Mouse (Mus musculus) T-helper 2 cell (primary cell): ENCODE measurements at regions not wholly inside any gene's neighbourhood (a gene's known extent, or its start where the extent isn't known, plus 50 kb on each side); places are given as distances from the start of the nearest gene placed in this dataset.

Source experiments
- in situ Hi-C: fragments of 300-600 bp; cut with MboI, MseI; formaldehyde crosslinking; loops from one replicate; pipeline ENCODE4 v1.15.1; 2025; ENCODE audit warnings: high pct_unique_total_duplicates

DNA sequence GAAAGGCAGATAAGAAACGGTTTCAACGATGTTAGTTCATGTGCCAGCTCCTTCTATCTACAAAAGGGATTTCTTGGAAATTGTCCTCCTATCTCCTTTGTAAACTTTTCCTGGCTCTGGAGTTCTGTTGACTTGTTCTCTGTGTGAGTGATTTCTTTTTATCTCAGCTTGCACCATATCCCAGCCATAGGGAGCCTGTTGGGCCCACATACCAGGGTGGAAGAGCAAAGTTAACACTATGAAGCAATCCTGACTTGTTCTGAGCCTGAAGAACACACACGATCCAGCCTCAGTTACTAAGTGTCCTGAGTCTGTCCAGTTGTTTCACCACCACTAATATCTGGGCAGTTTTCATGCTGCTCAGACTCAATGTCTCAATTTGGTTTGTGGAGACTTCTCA, 192.1 kb upstream of the Ptbp2 start:
- in situ Hi-C loops = no loop called here

DNA sequence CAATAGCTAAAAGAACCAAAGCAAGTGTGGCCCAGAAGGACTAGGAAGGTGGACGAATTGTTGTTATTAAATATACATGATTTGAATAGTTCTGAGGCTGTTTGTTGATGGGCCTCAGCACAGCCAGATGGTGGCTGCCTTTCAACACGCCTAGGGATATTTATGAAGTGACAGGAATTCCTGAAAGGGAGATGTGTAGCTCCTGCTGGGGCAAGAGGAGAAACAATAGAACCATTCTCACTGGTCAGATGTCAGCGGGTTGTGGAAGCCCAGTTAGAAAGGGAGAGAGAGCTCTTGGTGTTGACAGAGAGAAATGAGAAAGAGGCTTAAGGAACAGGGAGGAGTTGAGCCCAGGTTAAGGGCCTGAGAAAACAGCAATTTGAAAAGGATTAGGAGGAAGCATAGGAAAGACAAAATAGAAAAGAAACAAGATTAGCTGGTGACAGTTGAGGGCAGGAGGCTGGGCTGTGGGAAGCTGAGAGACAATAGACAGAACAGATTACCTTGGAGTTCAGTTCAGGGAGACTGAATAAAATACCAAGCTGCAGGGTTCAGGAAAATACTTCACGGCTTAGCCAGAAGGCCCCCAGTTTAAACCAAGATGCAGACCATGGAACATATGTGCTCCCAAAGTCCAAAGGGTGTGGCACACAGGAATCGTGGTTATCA, 174.7 kb upstream of the Ptbp2 start:
- in situ Hi-C loops = loop anchor here (5.0 kb wide), 1 partner anchor 1257 kb away; no protein-coding TSS in a partner anchor

DNA sequence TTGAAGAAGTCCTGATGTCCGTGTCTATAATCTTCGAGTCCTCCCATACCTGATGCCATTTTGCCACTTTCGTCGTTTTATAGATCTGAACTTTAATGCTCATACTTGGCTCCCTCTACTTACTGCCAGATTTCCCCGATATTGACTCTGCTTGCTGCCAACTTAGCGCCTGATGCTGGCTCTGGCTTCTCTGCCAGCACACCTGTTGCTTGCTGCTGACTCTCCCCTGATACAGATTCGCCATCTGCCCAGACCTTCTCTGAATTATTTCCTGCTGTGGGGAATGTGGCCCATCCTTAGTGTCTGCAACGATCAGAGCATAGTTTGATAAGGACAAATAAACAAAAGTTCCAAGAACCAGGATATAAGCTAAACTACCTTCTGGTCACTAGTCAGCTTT, 173.3 kb upstream of the Ptbp2 start:
- in situ Hi-C loops = loop anchor here (5.0 kb wide), 1 partner anchor 1255 kb away; no protein-coding TSS in a partner anchor

GRCm38 (mm10) chr3:119955745-119956615, 171.7 kb upstream of the Ptbp2 start:
- in situ Hi-C loops = loop anchor here (5.0 kb wide), 1 partner anchor 1254 kb away; no protein-coding TSS in a partner anchor

- in situ Hi-C loops = no loop called here
Observed at GRCm38 (mm10) chr3:119950721-119951120, 166.5 kb upstream of the Ptbp2 start.

DNA sequence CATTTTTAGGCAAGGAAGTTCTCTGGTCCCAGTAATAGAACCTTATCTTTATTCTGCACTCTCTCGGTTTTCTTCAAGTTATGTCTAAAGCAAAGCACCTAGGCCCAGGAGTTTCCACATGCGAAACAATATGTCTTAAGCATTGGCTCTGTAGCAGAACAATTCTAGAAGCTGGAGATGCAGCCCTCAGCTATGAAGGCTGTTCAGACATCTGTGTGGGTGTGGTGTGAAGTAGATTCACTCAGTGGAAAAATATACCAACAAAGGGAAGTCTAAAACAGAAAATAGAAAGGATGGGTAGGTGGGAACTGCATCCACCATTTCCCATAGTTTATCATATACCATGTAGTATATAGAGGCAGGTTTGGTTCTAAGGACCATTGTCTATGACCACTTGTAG, 165.8 kb upstream of the Ptbp2 start:
- in situ Hi-C loops = no loop called here

DNA sequence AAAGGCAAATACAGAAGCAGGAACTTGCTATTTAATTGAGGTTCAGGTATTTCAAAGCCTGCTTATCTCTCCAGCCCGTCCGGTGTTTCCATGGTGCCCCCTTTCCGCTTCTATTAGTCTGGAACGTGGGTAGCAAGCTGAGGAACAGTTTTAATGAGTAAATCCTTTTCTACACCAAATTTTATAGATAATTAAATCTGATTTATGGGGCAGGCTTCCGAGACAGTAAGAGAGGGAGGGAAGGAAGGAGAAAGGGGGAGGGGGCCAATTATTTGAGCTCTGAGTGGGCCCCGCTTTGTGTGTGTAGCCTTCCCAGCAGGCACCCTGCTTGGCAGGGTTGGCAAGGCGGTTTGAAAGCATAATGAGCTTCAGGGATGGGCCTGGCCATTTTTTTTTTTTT, 165.4 kb upstream of the Ptbp2 start:
- in situ Hi-C loops = no loop called here

GRCm38 (mm10) chr3:119949041-119949470, 164.8 kb upstream of the Ptbp2 start:
- in situ Hi-C loops = no loop called here

GRCm38 (mm10) chr3:119947126-119947525, 162.9 kb upstream of the Ptbp2 start:
- in situ Hi-C loops = no loop called here

GRCm38 (mm10) chr3:119944115-119944514, 159.8 kb upstream of the Ptbp2 start:
- in situ Hi-C loops = no loop called here

DNA sequence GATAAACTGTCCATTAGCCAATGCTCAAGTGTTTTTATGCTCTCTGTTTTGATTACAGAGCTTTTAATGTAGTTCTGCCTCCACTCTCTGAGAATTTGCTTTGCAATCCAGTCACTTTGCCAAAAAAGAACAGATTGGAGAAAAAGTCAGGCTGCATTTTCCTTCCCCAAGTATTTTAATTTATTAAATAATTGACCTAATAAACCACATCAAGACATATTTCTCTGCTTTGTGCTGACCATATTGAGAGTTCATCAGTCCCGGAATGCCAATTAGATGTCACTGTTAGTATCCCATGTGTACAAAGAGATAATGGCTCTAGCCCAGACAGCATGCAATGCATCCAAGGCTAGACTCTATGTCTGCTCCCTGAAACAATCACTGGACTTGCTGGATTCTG, 154.8 kb upstream of the Ptbp2 start:
- in situ Hi-C loops = no loop called here

- in situ Hi-C loops = no loop called here
Observed at GRCm38 (mm10) chr3:119938425-119938824, 154.2 kb upstream of the Ptbp2 start.

DNA sequence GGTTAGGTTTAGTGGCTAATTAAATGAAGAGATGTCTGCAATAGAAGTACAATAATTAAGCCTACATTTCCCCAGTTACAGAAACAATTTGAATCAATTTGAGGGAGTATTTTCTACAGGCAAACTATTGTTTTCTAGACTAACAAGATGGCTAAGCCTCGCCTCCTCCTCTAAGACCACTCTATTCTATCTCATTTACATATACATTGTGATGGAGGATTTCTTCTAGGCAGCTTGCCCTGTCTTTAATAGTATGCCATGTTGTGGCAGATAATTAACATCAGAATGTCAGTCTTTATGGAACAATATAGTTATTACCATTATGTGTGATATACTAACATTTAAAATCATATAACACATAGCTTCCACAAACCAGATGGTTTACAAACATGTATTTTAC, 152.3 kb upstream of the Ptbp2 start:
- in situ Hi-C loops = no loop called here

- in situ Hi-C loops = no loop called here
Observed at GRCm38 (mm10) chr3:119933049-119933511, 148.8 kb upstream of the Ptbp2 start.

GRCm38 (mm10) chr3:119928281-119928680, 144.0 kb upstream of the Ptbp2 start:
- in situ Hi-C loops = no loop called here

DNA sequence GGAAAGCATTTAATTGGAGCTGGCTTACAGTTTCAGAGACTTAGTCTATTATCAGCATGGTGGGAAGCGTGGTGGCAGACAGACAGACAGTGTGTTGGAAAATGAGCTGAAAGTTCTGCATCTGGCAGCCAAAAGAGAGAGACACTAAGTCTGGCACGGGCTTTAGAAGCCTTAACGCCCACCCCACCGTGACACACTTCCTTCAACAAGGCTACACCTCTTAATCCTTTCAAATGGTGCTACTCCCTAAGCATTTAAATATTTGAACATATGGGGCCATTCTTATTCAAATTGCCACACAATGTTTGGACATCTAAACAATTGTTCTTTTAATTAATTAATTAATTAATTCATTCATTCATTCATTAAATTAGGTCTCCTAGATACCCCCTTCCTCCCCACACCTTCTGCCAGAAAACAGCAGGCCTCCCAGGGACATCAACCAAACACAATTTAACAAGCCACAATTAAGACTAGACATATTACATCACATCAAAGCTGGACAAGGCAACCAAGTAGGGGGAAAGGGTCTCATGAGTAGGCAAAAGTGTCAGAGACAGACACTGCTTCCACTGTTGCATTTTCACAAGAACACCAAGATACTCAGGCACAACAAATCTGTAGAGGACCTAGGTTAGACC, 135.4 kb upstream of the Ptbp2 start:
- in situ Hi-C loops = no loop called here

GRCm38 (mm10) chr3:119915984-119916865, 132.0 kb upstream of the Ptbp2 start:
- in situ Hi-C loops = no loop called here

GRCm38 (mm10) chr3:119911532-119911931, 127.3 kb upstream of the Ptbp2 start:
- in situ Hi-C loops = no loop called here

DNA sequence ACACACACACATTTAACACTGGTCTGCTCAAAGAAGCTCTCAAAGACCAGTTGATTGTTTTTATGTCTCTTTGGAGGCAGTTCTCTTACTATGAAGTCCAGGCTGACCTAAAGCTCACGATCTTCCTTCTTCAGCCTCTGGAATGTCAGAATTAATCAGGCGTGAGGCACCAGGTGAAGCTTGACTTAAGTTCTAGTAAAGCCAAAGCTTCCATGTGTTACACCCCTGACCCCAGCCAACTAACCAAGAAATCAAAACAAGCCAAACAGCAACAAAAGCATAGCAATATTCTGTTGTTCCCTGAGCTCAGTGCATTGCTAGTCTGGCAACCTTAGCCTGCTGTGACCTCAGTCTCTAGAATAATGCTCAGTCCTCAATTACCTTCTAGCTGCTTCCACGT, 120.0 kb upstream of the Ptbp2 start:
- in situ Hi-C loops = no loop called here

GRCm38 (mm10) chr3:119895141-119895540, 110.9 kb upstream of the Ptbp2 start:
- in situ Hi-C loops = no loop called here

GRCm38 (mm10) chr3:119894035-119894434, 109.8 kb upstream of the Ptbp2 start:
- in situ Hi-C loops = no loop called here
